In genomic region chr3:35729490-35729889, GRCm38 (mm10) we compare ENCODE assay signal across 23 mouse cellular contexts. TPM values are rescaled to one million over a fixed set of nuclear protein-coding genes. Genes with fewer than 3 reads are reported as not detected.
A peak's percentile ranks its signal among the peaks of the same experiment; 100 is the strongest.
DNase-seq lines count a peak whose midpoint lies in the region; ATAC-seq and TF ChIP-seq lines count a peak whose summit lies in the region.
"Had no signal": no experiment of that assay in that cellular context is flagged by ENCODE, and none has a peak within 500 bp of the region (broad histone marks: within the 10 kb centered on the region; RNA-seq: fewer than 3 reads in every experiment).

No protein-coding gene starts in this region.

- no peak overlapping the region for H3K4me2 ChIP-seq in neural tube, embryonic 11.5 days (ENCODE audit: low read depth)
- H3K4me2 ChIP-seq in neural tube, embryonic 15.5 days: no peak overlapping the region
- no peak overlapping the region for H3K4me2 ChIP-seq in intestine, embryonic 16.5 days (ENCODE audit: low read depth, low read length)
- H3K4me2 ChIP-seq: limb, embryonic 13.5 days; midbrain, embryonic 13.5 days had no signal

- WGBS in neural tube, embryonic 11.5 days: 71% methylated on average over 6 of the region's 6 CpGs
- 86% methylated on average over 6 of the region's 6 CpGs for WGBS in neural tube, embryonic 15.5 days
- WGBS in intestine, embryonic 16.5 days: 27% methylated on average over 6 of the region's 6 CpGs
- 47% methylated on average over 6 of the region's 6 CpGs for WGBS in heart, adult 2 months

- H3K9ac ChIP-seq in neural tube, embryonic 11.5 days (ENCODE audit: low read length): no peak overlapping the region
- no peak overlapping the region for H3K9ac ChIP-seq in neural tube, embryonic 15.5 days (replicated peaks)
- H3K9ac ChIP-seq in intestine, embryonic 16.5 days (ENCODE audit: low read depth, low read length): no peak overlapping the region
- H3K9ac ChIP-seq in heart, adult 2 months (ENCODE audit: low read depth, low read length): no peak overlapping the region
- H3K9ac ChIP-seq: forebrain, postnatal 0 days; limb, embryonic 13.5 days; liver, embryonic 14.5 days; midbrain, embryonic 13.5 days had no signal

- H3K27me3 ChIP-seq in neural tube, embryonic 11.5 days (ENCODE audit: control insufficient read depth, insufficient read depth, low read length): no peaks in the 10 kb centered on the region
- H3K27me3 ChIP-seq in neural tube, embryonic 15.5 days (replicated peaks): no peaks in the 10 kb centered on the region
- H3K27me3 ChIP-seq in intestine, embryonic 16.5 days (replicated peaks; ENCODE audit: control insufficient read depth, insufficient read depth, low read length): no peaks in the 10 kb centered on the region
- no peaks in the 10 kb centered on the region for H3K27me3 ChIP-seq in heart, adult 2 months (ENCODE audit: control insufficient read depth, insufficient read depth, low read length)
- H3K27me3 ChIP-seq: limb, embryonic 13.5 days; midbrain, embryonic 13.5 days had no signal

- no peak for ATAC-seq in neural tube, embryonic 11.5 days (ENCODE audit: insufficient read depth, low FRiP score, low TSS enrichment)
- ATAC-seq in neural tube, embryonic 15.5 days (ENCODE audit: low FRiP score): no peak
- ATAC-seq in intestine, embryonic 16.5 days: peak; percentile 63; the same call in 1 of the 2 replicates
- ATAC-seq in activated CD4-positive, CD25-positive, alpha-beta regulatory T cell, adult 4 months: no peak
- ATAC-seq: forebrain, postnatal 0 days; hindbrain, postnatal 0 days; midbrain, embryonic 13.5 days had no signal

- no peak for TF ChIP-seq CTCF in heart, adult 2 months (IDR thresholded peaks at IDR 0.05)

- no peak overlapping the region for H3K27ac ChIP-seq in neural tube, embryonic 11.5 days (ENCODE audit: low read depth, low read length)
- H3K27ac ChIP-seq in neural tube, embryonic 15.5 days (replicated peaks): no peak overlapping the region
- H3K27ac ChIP-seq in intestine, embryonic 16.5 days (ENCODE audit: low read length): no peak overlapping the region
- no peak overlapping the region for H3K27ac ChIP-seq in heart, adult 2 months
- H3K27ac ChIP-seq: forebrain, embryonic 10.5 days; hindbrain, embryonic 10.5 days; hindbrain, postnatal 0 days; left cerebral cortex, adult 2 months; limb, embryonic 13.5 days; liver, embryonic 14.5 days; midbrain, embryonic 13.5 days had no signal

- intact Hi-C loops in left cerebral cortex, postnatal 36 days (cut with DNase I): no loop called here
- intact Hi-C loops in heart, adult 2 months (cut with DNase I): no loop called here

- no peak overlapping the region for H3K4me3 ChIP-seq in neural tube, embryonic 11.5 days (ENCODE audit: low read depth, low read length)
- H3K4me3 ChIP-seq in neural tube, embryonic 15.5 days (replicated peaks): no peak overlapping the region
- H3K4me3 ChIP-seq in intestine, embryonic 16.5 days (ENCODE audit: low read length): no peak overlapping the region
- no peak overlapping the region for H3K4me3 ChIP-seq in heart, adult 2 months
- H3K4me3 ChIP-seq: forebrain, embryonic 10.5 days; hindbrain, embryonic 10.5 days; left cerebral cortex, adult 2 months; limb, embryonic 13.5 days; midbrain, embryonic 13.5 days had no signal

- no peaks in the 10 kb centered on the region for H3K36me3 ChIP-seq in neural tube, embryonic 11.5 days (ENCODE audit: control insufficient read depth, insufficient read depth, low read length)
- no peaks in the 10 kb centered on the region for H3K36me3 ChIP-seq in neural tube, embryonic 15.5 days
- H3K36me3 ChIP-seq in intestine, embryonic 16.5 days (ENCODE audit: control insufficient read depth, insufficient read depth, low read length): no peaks in the 10 kb centered on the region
- H3K36me3 ChIP-seq in heart, adult 2 months (ENCODE audit: control insufficient read depth, insufficient read depth, low read length): no peaks in the 10 kb centered on the region
- H3K36me3 ChIP-seq: forebrain, embryonic 10.5 days; hindbrain, embryonic 10.5 days; limb, embryonic 13.5 days; midbrain, embryonic 13.5 days had no signal

- DNase-seq in neural tube, embryonic 11.5 days (ENCODE audit: low spot score): peak; percentile 25
- DNase-seq in lung, postnatal 36 days: peak; percentile 58
- DNase-seq in left cerebral cortex, postnatal 36 days (ENCODE audit: low spot score in 2 of 2): no peak
- no peak for DNase-seq in heart, adult 2 months
- DNase-seq: adrenal gland, adult 2 months; B cell, adult 2 months; cerebellum, adult 8-10 months; forebrain, postnatal 0 days; gastrocnemius, postnatal 36 days; kidney, adult 9 months; kidney, postnatal 36 days; right cerebral cortex, postnatal 14 days; thymus, postnatal 25 days had no signal

- no peaks in the 10 kb centered on the region for H3K4me1 ChIP-seq in neural tube, embryonic 11.5 days (ENCODE audit: control insufficient read depth, insufficient read depth, low read length)
- H3K4me1 ChIP-seq in neural tube, embryonic 15.5 days: no peaks in the 10 kb centered on the region
- H3K4me1 ChIP-seq in intestine, embryonic 16.5 days (ENCODE audit: control insufficient read depth, insufficient read depth, low read length): 0 out of 2 replicates have a peak, but pooled peaks cover 6% of the 10 kb centered on the region
- no peaks in the 10 kb centered on the region for H3K4me1 ChIP-seq in heart, adult 2 months (ENCODE audit: control insufficient read depth, insufficient read depth, low read length)
- H3K4me1 ChIP-seq: hindbrain, embryonic 10.5 days; limb, embryonic 13.5 days; midbrain, embryonic 13.5 days had no signal

- no peak for TF ChIP-seq POLR2A in heart, adult 2 months (IDR thresholded peaks at IDR 0.05; ENCODE audit: insufficient read depth, low read depth, low read length)

- no peaks in the 10 kb centered on the region for H3K79me2 ChIP-seq in heart, adult 2 months (replicated peaks; ENCODE audit: control insufficient read depth, insufficient read depth, low read length)

- no peak for TF ChIP-seq EP300 in heart, adult 2 months (IDR thresholded peaks at IDR 0.05; ENCODE audit: insufficient read depth, low read depth, low read length)

- no peaks in the 10 kb centered on the region for H3K9me3 ChIP-seq in neural tube, embryonic 11.5 days (ENCODE audit: control insufficient read depth, low read length)
- no peaks in the 10 kb centered on the region for H3K9me3 ChIP-seq in neural tube, embryonic 15.5 days (replicated peaks)
- H3K9me3 ChIP-seq in intestine, embryonic 16.5 days (ENCODE audit: control insufficient read depth, low read length): no peaks in the 10 kb centered on the region
- H3K9me3 ChIP-seq: limb, embryonic 13.5 days; midbrain, embryonic 13.5 days had no signal

RNA-seq across cellular contexts. Expression of gene Atp11b, which starts 24.4 kb away (rescaled TPM):
- polyA plus RNA-seq in neural tube, embryonic 11.5 days (2014; fragmentation: Nextera tagmentation; extraction: Ambion mirVana): 34.4 and 36.9 TPM in 2 replicates
- polyA plus RNA-seq in neural tube, embryonic 15.5 days (2015; fragmentation: Nextera tagmentation; extraction: Ambion mirVana): 40.1 and 40.3 TPM in 2 replicates
- polyA plus RNA-seq in intestine, embryonic 16.5 days (2015; fragmentation: Nextera tagmentation; extraction: Ambion mirVana): 34.6 and 45.9 TPM in 2 replicates
- 10 to 100 TPM; 49.9 to 69.1 TPM for polyA plus RNA-seq in activated CD4-positive, CD25-positive, alpha-beta regulatory T cell, adult 4 months (2017; shearing (Covaris generic))
- 100 to 1,000 TPM; 103 to 115 TPM for total RNA-seq in left cerebral cortex, postnatal 36 days (2021)
- 10 to 100 TPM; 23.4 to 23.5 TPM for total RNA-seq in heart, adult 2 months (2021)
- polyA plus RNA-seq in heart, adult 2 months (2012; rRNA removed): 10.2 and 19.9 TPM in 2 replicates

Comparison
In these comparisons a context has a peak if more than half of its experiments do, and no peak if none do; other contexts are left out.
1. DNase-seq: peak in neural tube, embryonic 11.5 days (single experiment) and lung, postnatal 36 days (single experiment); none in left cerebral cortex, postnatal 36 days (0 of 2) and heart, adult 2 months (0 of 2).